Mouse (Mus musculus): Measurements from ENCODE around the gene Bdnf.

Bdnf gene

GRCm38 (mm10) chr2:109706524-109706923 is 32.0 kb downstream of the Bdnf start:
- no peak for DNase-seq (ENCODE audit: low spot score)

GRCm38 (mm10) chr2:109709346-109709745 is 34.8 kb downstream of the Bdnf start:
- no peak for DNase-seq (ENCODE audit: low spot score)

- DNase-seq (ENCODE audit: low spot score) = no peak
Measured at GRCm38 (mm10) chr2:109711049-109711448, 36.5 kb downstream of the Bdnf start.

- DNase-seq (ENCODE audit: low spot score) = no peak
Measured at GRCm38 (mm10) chr2:109725261-109725660, 50.8 kb downstream of the Bdnf start.

GRCm38 (mm10) chr2:109725831-109726230 is 51.3 kb downstream of the Bdnf start:
- DNase-seq (ENCODE audit: low spot score) = no peak

- no peak for DNase-seq (ENCODE audit: low spot score)
Measured at GRCm38 (mm10) chr2:109729221-109729620, 54.7 kb downstream of the Bdnf start.

GRCm38 (mm10) chr2:109733201-109734039 is 58.9 kb downstream of the Bdnf start:
- DNase-seq (ENCODE audit: low spot score) = no peak

- DNase-seq (ENCODE audit: low spot score) = no peak
Measured at GRCm38 (mm10) chr2:109734228-109734627, 59.7 kb downstream of the Bdnf start.

- DNase-seq (ENCODE audit: low spot score) = no peak
Measured at GRCm38 (mm10) chr2:109734666-109735065, 60.2 kb downstream of the Bdnf start.

GRCm38 (mm10) chr2:109735347-109735746 is 60.8 kb downstream of the Bdnf start:
- no peak for DNase-seq (ENCODE audit: low spot score)

- no peak for DNase-seq (ENCODE audit: low spot score)
Measured at GRCm38 (mm10) chr2:109736306-109736705, 61.8 kb downstream of the Bdnf start.

- no peak for DNase-seq (ENCODE audit: low spot score)
Measured at GRCm38 (mm10) chr2:109738331-109738730, 63.8 kb downstream of the Bdnf start.

GRCm38 (mm10) chr2:109743208-109743960 is 68.9 kb downstream of the Bdnf start:
- DNase-seq (ENCODE audit: low spot score) = no peak

GRCm38 (mm10) chr2:109746223-109746622 is 71.7 kb downstream of the Bdnf start:
- no peak for DNase-seq (ENCODE audit: low spot score)

- DNase-seq (ENCODE audit: low spot score) = no peak
Measured at GRCm38 (mm10) chr2:109748412-109748811, 73.9 kb downstream of the Bdnf start.

GRCm38 (mm10) chr2:109748815-109749214 is 74.3 kb downstream of the Bdnf start:
- no peak for DNase-seq (ENCODE audit: low spot score)

GRCm38 (mm10) chr2:109749964-109750363 is 75.5 kb downstream of the Bdnf start:
- DNase-seq (ENCODE audit: low spot score) = no peak

GRCm38 (mm10) chr2:109750484-109750883 is 76.0 kb downstream of the Bdnf start:
- no peak for DNase-seq (ENCODE audit: low spot score)

GRCm38 (mm10) chr2:109756305-109756704 is 81.8 kb downstream of the Bdnf start:
- DNase-seq (ENCODE audit: low spot score) = no peak

GRCm38 (mm10) chr2:109766772-109767171 is 92.3 kb downstream of the Bdnf start:
- no peak for DNase-seq (ENCODE audit: low spot score)

GRCm38 (mm10) chr2:109768814-109769213 is 94.3 kb downstream of the Bdnf start:
- no peak for DNase-seq (ENCODE audit: low spot score)

GRCm38 (mm10) chr2:109776374-109776773 is 101.9 kb downstream of the Bdnf start:
- no peak for DNase-seq (ENCODE audit: low spot score)
